Mouse (Mus musculus) heart, adult 2 months (tissue): ENCODE results near the gene Col1a2.

Experiments used
- CTCF ChIP-seq: fragments of 200-600 bp; IDR thresholded peaks from 2 replicates; pipeline ENCODE4 v1.8.1; 2022; ENCODE audit warnings: antibody characterized with exemption, mild to moderate bottlenecking, moderate library complexity
- EP300 ChIP-seq: fragments of 200-500 bp; IDR thresholded peaks from 2 replicates; pipeline ENCODE4 v1.6.1; 2011; ENCODE audit warnings: low read depth, low read length, control low read depth; ENCODE audit not compliant: insufficient read depth
- POLR2A ChIP-seq: fragments of 200-500 bp; IDR thresholded peaks from 2 replicates; pipeline ENCODE4 v1.6.1; 2011; ENCODE audit warnings: mild to moderate bottlenecking, low read depth, low read length, control low read depth; ENCODE audit not compliant: insufficient read depth

DNA sequence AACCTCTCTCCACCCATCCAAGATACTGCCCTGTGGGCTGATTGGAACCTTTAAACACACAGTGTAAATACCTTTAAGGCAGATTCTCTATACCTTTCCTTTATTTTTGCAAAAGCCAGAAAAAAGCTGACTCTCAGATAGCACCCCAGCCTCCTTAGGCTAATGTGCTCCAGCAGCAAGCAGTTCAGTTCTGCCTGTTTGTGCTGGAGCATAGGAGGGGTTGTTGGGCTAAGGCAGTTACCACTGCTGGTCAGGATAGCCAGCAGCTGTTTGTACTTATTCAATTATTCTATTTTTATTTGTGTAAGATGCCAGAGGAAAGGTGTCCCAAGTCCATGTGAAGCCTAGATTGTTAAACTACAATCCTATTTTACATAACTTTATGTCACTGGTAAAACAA lies 57.0 kb downstream of the Col1a2 start:
- no peak for TF ChIP-seq CTCF
- TF ChIP-seq EP300: no peak
- no peak for TF ChIP-seq POLR2A
